8 mouse cellular contexts compared by ENCODE assay signal in the genomic region with DNA sequence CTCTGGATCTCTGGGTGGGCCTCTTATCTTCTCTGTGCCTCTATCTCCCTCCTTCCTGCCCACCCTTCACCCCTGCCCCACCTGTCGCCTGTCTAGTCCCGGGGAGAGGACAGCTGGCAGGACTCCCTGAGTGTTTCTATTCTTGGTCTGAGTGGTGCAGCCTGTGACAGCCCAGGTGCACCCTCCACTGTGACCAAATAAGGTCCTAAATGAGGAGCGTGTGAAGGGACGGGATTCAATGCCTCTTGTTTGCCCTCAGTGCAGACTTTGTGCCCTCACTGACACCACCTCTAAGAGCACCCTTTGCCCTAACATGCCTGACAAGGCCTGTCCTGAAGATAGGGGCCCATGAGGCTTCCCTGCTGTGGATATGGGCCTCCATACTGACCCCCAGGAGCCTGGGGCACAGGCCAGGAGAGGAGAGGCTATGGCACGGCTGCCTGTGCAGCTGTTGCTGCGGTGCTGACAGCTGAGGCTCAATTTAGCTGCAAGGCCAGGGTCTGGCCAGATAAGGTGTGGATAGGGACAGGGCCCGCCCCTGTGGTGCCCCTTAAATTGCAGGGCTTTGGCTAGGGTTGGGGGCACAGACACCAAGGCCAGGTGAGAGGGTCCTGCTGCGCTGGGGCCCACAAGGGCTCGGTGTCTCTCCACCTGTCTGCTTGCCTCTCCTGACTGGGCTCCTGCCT. TPM values are rescaled to one million over a fixed set of nuclear protein-coding genes. Genes with fewer than 3 reads are reported as not detected.
A peak's percentile ranks its signal among the peaks of the same experiment; 100 is the strongest.
DNase-seq lines count a peak whose midpoint lies in the region; ATAC-seq lines count a peak whose summit lies in the region.

No protein-coding gene starts in this region.

- H3K27ac ChIP-seq in hindbrain, embryonic 13.5 days: no peak overlapping the region

- H3K9me3 ChIP-seq in hindbrain, embryonic 13.5 days: no peaks in the 10 kb centered on the region

- peak; percentile 37 to 43 for DNase-seq in lung, adult 18-20 months
- DNase-seq in lung, postnatal 10 days: no peak
- peak; percentile 73 to 83 for DNase-seq in gastrocnemius, adult 8-10 months (ENCODE audit: low spot score in 2 of 2)
- DNase-seq in lung, postnatal 36 days: peak; percentile 41
- no peak for DNase-seq in urinary bladder, adult 2 months (ENCODE audit: low spot score)
- no peak for DNase-seq in kidney, postnatal 10 days
- DNase-seq in left cerebral cortex, adult 9 months (ENCODE audit: low spot score in 2 of 2): no peak

- peaks cover 25% of the 10 kb centered on the region for H3K27me3 ChIP-seq in hindbrain, embryonic 13.5 days

- peaks cover 64% of the 10 kb centered on the region for H3K4me1 ChIP-seq in hindbrain, embryonic 13.5 days (replicated peaks)

- no peak for ATAC-seq in hindbrain, embryonic 13.5 days (ENCODE audit: low FRiP score)

- no peaks in the 10 kb centered on the region for H3K36me3 ChIP-seq in hindbrain, embryonic 13.5 days

- no peak overlapping the region for H3K4me2 ChIP-seq in hindbrain, embryonic 13.5 days

- 58% methylated on average over 9 of the region's 9 CpGs for WGBS in hindbrain, embryonic 13.5 days

- peak overlapping the region; percentile 60 for H3K9ac ChIP-seq in hindbrain, embryonic 13.5 days

- no peak overlapping the region for H3K4me3 ChIP-seq in hindbrain, embryonic 13.5 days

RNA-seq across cellular contexts. Expression of a gene that starts 5.3 kb away (rescaled TPM):
- 10 to 100 TPM; 48.9 to 66.1 (median 56.3) TPM for total RNA-seq in gastrocnemius, adult 8-10 months (2022)
- 45.8 and 46.2 TPM in 2 replicates for polyA plus RNA-seq in hindbrain, embryonic 13.5 days (2015; fragmentation: Nextera tagmentation; extraction: Ambion mirVana)
- polyA plus RNA-seq in urinary bladder, adult 2 months (2012; rRNA removed): 85.0 and 110 TPM in 2 replicates

RNA-seq across cellular contexts. Expression of a gene that starts 7.9 kb away (rescaled TPM):
- under 1 TPM in 1 of 4 experiments, not detected in 3; 0.29 TPM for total RNA-seq in gastrocnemius, adult 8-10 months (2022)
- 5.6 and 6.5 TPM in 2 replicates for polyA plus RNA-seq in hindbrain, embryonic 13.5 days (2015; fragmentation: Nextera tagmentation; extraction: Ambion mirVana)
- 0.10 and 0.22 TPM in 2 replicates for polyA plus RNA-seq in urinary bladder, adult 2 months (2012; rRNA removed)

RNA-seq across cellular contexts. Expression of a gene that starts 23.2 kb away (rescaled TPM):
- 10 to 100 TPM; 48.6 to 53.7 (median 51.8) TPM for total RNA-seq in gastrocnemius, adult 8-10 months (2022)
- 121 and 126 TPM in 2 replicates for polyA plus RNA-seq in hindbrain, embryonic 13.5 days (2015; fragmentation: Nextera tagmentation; extraction: Ambion mirVana)
- polyA plus RNA-seq in urinary bladder, adult 2 months (2012; rRNA removed): 127 TPM in 2 replicates

RNA-seq across cellular contexts. Expression of a gene that starts 23.3 kb away (rescaled TPM):
- 1 to 10 TPM; 3.4 to 5.4 (median 4.4) TPM for total RNA-seq in gastrocnemius, adult 8-10 months (2022)
- 32.2 and 37.4 TPM in 2 replicates for polyA plus RNA-seq in hindbrain, embryonic 13.5 days (2015; fragmentation: Nextera tagmentation; extraction: Ambion mirVana)
- polyA plus RNA-seq in urinary bladder, adult 2 months (2012; rRNA removed): 10.0 and 12.5 TPM in 2 replicates

RNA-seq across cellular contexts. Expression of a gene that starts 44.3 kb away (rescaled TPM):
- under 1 TPM; 0.10 to 0.27 (median 0.11) TPM for total RNA-seq in gastrocnemius, adult 8-10 months (2022)
- polyA plus RNA-seq in hindbrain, embryonic 13.5 days (2015; fragmentation: Nextera tagmentation; extraction: Ambion mirVana): 14.6 and 15.6 TPM in 2 replicates
- polyA plus RNA-seq in urinary bladder, adult 2 months (2012; rRNA removed): 1.7 and 2.3 TPM in 2 replicates

Comparison
In these comparisons a context has a peak if more than half of its experiments do, and no peak if none do; other contexts are left out.
1. DNase-seq: peak in lung, adult 18-20 months (2 of 2), gastrocnemius, adult 8-10 months (2 of 2) and lung, postnatal 36 days (single experiment); none in lung, postnatal 10 days (single experiment), urinary bladder, adult 2 months (single experiment), kidney, postnatal 10 days (single experiment) and left cerebral cortex, adult 9 months (0 of 2).